Mouse (Mus musculus): Measurements from ENCODE around the gene Klhl29.

DNA sequence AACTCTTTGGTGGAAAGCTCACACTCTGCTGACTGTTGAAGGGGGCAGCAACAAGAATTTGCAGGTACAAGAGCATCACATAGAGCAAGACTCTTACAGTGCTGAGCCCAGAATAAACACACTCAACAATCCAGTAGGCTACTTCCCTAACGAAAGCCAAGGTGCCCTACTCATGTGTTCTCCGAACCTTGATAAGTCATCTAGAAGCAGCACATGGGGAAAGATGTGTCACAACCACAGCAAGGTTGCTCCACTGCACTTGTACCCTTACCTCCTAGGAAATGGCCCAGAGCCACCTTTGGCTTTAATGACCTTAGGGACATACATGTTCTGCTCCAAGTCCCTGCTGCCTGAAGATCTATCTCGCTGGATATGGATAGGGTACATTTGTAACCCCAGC lies 105.0 kb downstream of the Klhl29 start:
- no peak for TF ChIP-seq MAFK (IDR thresholded peaks at IDR 0.05; ENCODE audit: insufficient read depth, low read depth, low read length)
- TF ChIP-seq ZNF384 (IDR thresholded peaks at IDR 0.05; ENCODE audit: low read depth, low read length) = no peak
- no peak for TF ChIP-seq HCFC1 (IDR thresholded peaks at IDR 0.05; ENCODE audit: borderline replicate concordance, insufficient read depth, low read length)
- TF ChIP-seq ZC3H11A (IDR thresholded peaks at IDR 0.05; ENCODE audit: borderline replicate concordance, low read depth, low read length) = no peak

All from ES-E14 (cell line).